Mouse (Mus musculus) embryo, embryonic 11 days (tissue): ENCODE measurements around the gene Gnb5.
"Not testable (repeated sequence)": the region's sequence is repeated elsewhere in the genome, so short reads cannot be mapped to it uniquely, and the experiment has no call there.

Source experiments
- DNase-seq: peaks from one replicate; pipeline ENCODE4 v3.0.0-alpha.2; 2015

Gnb5 gene

GRCm38 (mm10) chr9:75363001-75363400 lies 56.9 kb downstream of the Gnb5 start:
- DNase-seq = no peak

- not testable (repeated sequence) for DNase-seq
Measured at GRCm38 (mm10) chr9:75363702-75364101, 57.6 kb downstream of the Gnb5 start.

GRCm38 (mm10) chr9:75365195-75365594 lies 59.1 kb downstream of the Gnb5 start:
- no peak for DNase-seq

- DNase-seq = no peak
Measured at GRCm38 (mm10) chr9:75366191-75366590, 60.1 kb downstream of the Gnb5 start.

GRCm38 (mm10) chr9:75368779-75369178 lies 62.7 kb downstream of the Gnb5 start:
- DNase-seq = no peak

GRCm38 (mm10) chr9:75375606-75376005 lies 69.5 kb downstream of the Gnb5 start:
- no peak for DNase-seq

GRCm38 (mm10) chr9:75376428-75376827 lies 70.3 kb downstream of the Gnb5 start:
- DNase-seq = no peak

GRCm38 (mm10) chr9:75378774-75379173 lies 72.7 kb downstream of the Gnb5 start:
- no peak for DNase-seq

GRCm38 (mm10) chr9:75382825-75383224 lies 76.7 kb downstream of the Gnb5 start:
- DNase-seq = no peak

GRCm38 (mm10) chr9:75383785-75384184 lies 77.7 kb downstream of the Gnb5 start:
- DNase-seq = no peak

- DNase-seq = no peak
Measured at GRCm38 (mm10) chr9:75384337-75384962, 78.4 kb downstream of the Gnb5 start.

GRCm38 (mm10) chr9:75385218-75385974 lies 79.3 kb downstream of the Gnb5 start:
- no peak for DNase-seq

GRCm38 (mm10) chr9:75393251-75393650 lies 87.2 kb downstream of the Gnb5 start:
- DNase-seq = no peak
